8 mouse cellular contexts compared by ENCODE assay signal in genomic region chr9:21368131-21368584, GRCm38 (mm10). TPM values are rescaled to one million over a fixed set of nuclear protein-coding genes. Genes with fewer than 3 reads are reported as not detected.
DNase-seq lines count a peak whose midpoint lies in the region; ATAC-seq and TF ChIP-seq lines count a peak whose summit lies in the region.

No protein-coding gene starts in this region.

- H3K4me3 ChIP-seq in G1E (ENCODE audit: low read depth, low read length), result peak overlapping the region; percentile 98
- H3K4me3 ChIP-seq in cerebellum, adult 2 months (replicated peaks; ENCODE audit: insufficient read depth, low read depth, low read length), result peak overlapping the region; percentile 90
- H3K4me3 ChIP-seq in hindbrain, embryonic 10.5 days, result peak overlapping the region; percentile 67

- 0 out of 2 replicates have a peak, but pooled peaks have one; percentile 1 for ATAC-seq in G1E (ENCODE audit: extremely low read depth, insufficient number of reproducible peaks, low FRiP score, poor library complexity, severe bottlenecking)

- TF ChIP-seq POLR2A in cerebellum, adult 2 months (IDR thresholded peaks at IDR 0.05; ENCODE audit: borderline replicate concordance, insufficient read depth, low read length), result peak; percentile 16; the same call in 1 of the 2 replicates

- H3K9me3 ChIP-seq in G1E (replicated peaks), result no peaks in the 10 kb centered on the region
- no peaks in the 10 kb centered on the region for H3K9me3 ChIP-seq in hindbrain, embryonic 10.5 days

- peaks cover 35% of the 10 kb centered on the region for H3K36me3 ChIP-seq in G1E (replicated peaks)
- H3K36me3 ChIP-seq in hindbrain, embryonic 10.5 days, result peaks cover 26% of the 10 kb centered on the region

- H3K27ac ChIP-seq in cerebellum, adult 2 months (ENCODE audit: insufficient read depth, low read length), result no peak overlapping the region
- H3K27ac ChIP-seq in hindbrain, embryonic 10.5 days, result peak overlapping the region; percentile 95

- peaks cover 47% of the 10 kb centered on the region for H3K4me1 ChIP-seq in G1E (ENCODE audit: insufficient read depth, low read depth, low read length)
- no peaks in the 10 kb centered on the region for H3K4me1 ChIP-seq in cerebellum, adult 2 months (ENCODE audit: control insufficient read depth, insufficient read depth, low read length)
- H3K4me1 ChIP-seq in hindbrain, embryonic 10.5 days (replicated peaks), result peaks cover 20% of the 10 kb centered on the region

- H3K27me3 ChIP-seq in G1E (ENCODE audit: insufficient read depth, low read length), result peaks cover 10% of the 10 kb centered on the region
- no peaks in the 10 kb centered on the region for H3K27me3 ChIP-seq in cerebellum, adult 2 months (ENCODE audit: control insufficient read depth, insufficient read depth, low read length)
- H3K27me3 ChIP-seq in hindbrain, embryonic 10.5 days (ENCODE audit: insufficient read depth, poor library complexity, severe bottlenecking), result no peaks in the 10 kb centered on the region

- WGBS in cerebellum, adult 2 months, result under 1% methylated on average over 38 of the region's 38 CpGs
- under 1% methylated on average over 38 of the region's 38 CpGs for WGBS in hindbrain, embryonic 10.5 days

- TF ChIP-seq CTCF in G1E (IDR thresholded peaks at IDR 0.05; ENCODE audit: low read depth, low read length), result no peak
- no peak for TF ChIP-seq CTCF in cerebellum, adult 2 months (IDR thresholded peaks at IDR 0.05; ENCODE audit: borderline replicate concordance, insufficient read depth, low read depth, low read length)

- DNase-seq in G1E (ENCODE audit: low spot score), result peak; percentile 62
- DNase-seq in cerebellum, adult 2 months, result peak; percentile 65 to 72
- peak; percentile 68 for DNase-seq in forelimb bud, embryonic 11.5 days (ENCODE audit: low read depth, low spot score)
- DNase-seq in hindbrain, embryonic 10.5 days (ENCODE audit: low spot score), result peak; percentile 82
- DNase-seq in layer of hippocampus, postnatal 14 days (ENCODE audit: low spot score in 2 of 2), result peak; percentile 66
- DNase-seq in lung, postnatal 10 days, result peak; percentile 80
- DNase-seq in ovary, postnatal 36 days (ENCODE audit: low spot score), result peak; percentile 72
- DNase-seq in thymus, postnatal 14 days, result peak; percentile 90

RNA-seq across cellular contexts. Expression of gene Ilf3, which starts 0.5 kb away (rescaled TPM):
- total RNA-seq in G1E (2014; fragmentation: Nextera tagmentation), result 87.9 and 94.1 TPM in 2 replicates
- total RNA-seq in G1E (2017), result 79.7 and 81.3 TPM in 2 replicates
- polyA plus RNA-seq in G1E (2012), result 123 and 138 TPM in 2 replicates
- 81.0 and 81.1 TPM in 2 replicates for polyA plus RNA-seq in cerebellum, adult 2 months (2012; rRNA removed)
- polyA plus RNA-seq in hindbrain, embryonic 10.5 days (2016; fragmentation: Nextera tagmentation; extraction: Ambion mirVana), result 270 and 300 TPM in 2 replicates
- total RNA-seq in layer of hippocampus, postnatal 14 days (2021), result 10 to 100 TPM; 78.1 to 91.5 TPM

RNA-seq across cellular contexts. Expression of gene Qtrt1, which starts 43.5 kb away (rescaled TPM):
- 20.7 and 26.4 TPM in 2 replicates for total RNA-seq in G1E (2014; fragmentation: Nextera tagmentation)
- 34.3 and 43.8 TPM in 2 replicates for total RNA-seq in G1E (2017)
- polyA plus RNA-seq in G1E (2012), result 70.9 and 72.7 TPM in 2 replicates
- polyA plus RNA-seq in cerebellum, adult 2 months (2012; rRNA removed), result 37.5 and 39.5 TPM in 2 replicates
- polyA plus RNA-seq in hindbrain, embryonic 10.5 days (2016; fragmentation: Nextera tagmentation; extraction: Ambion mirVana), result 63.3 and 68.7 TPM in 2 replicates
- total RNA-seq in layer of hippocampus, postnatal 14 days (2021), result 10 to 100 TPM; 32.0 to 33.9 TPM

RNA-seq across cellular contexts. Expression of gene Slc44a2, which starts 47.7 kb away (rescaled TPM):
- total RNA-seq in G1E (2014; fragmentation: Nextera tagmentation) (42.2 and 52.7 TPM in 2 replicates), G1E (2017) (35.5 and 35.7 TPM in 2 replicates)
- 45.4 and 56.8 TPM in 2 replicates for polyA plus RNA-seq in G1E (2012)
- 67.7 and 70.3 TPM in 2 replicates for polyA plus RNA-seq in cerebellum, adult 2 months (2012; rRNA removed)
- 68.7 and 75.7 TPM in 2 replicates for polyA plus RNA-seq in hindbrain, embryonic 10.5 days (2016; fragmentation: Nextera tagmentation; extraction: Ambion mirVana)
- total RNA-seq in layer of hippocampus, postnatal 14 days (2021), result 10 to 100 TPM; 53.4 to 61.0 TPM

RNA-seq across cellular contexts. Expression of gene Ap1m2, which starts 56.0 kb away (rescaled TPM):
- total RNA-seq in G1E (2014; fragmentation: Nextera tagmentation) (not detected in 2 replicates), G1E (2017) (0.16 TPM in 1 of 2 replicates, not detected in the other)
- polyA plus RNA-seq in G1E (2012), result not detected in 2 replicates
- polyA plus RNA-seq in cerebellum, adult 2 months (2012; rRNA removed), result 1.6 and 1.8 TPM in 2 replicates
- polyA plus RNA-seq in hindbrain, embryonic 10.5 days (2016; fragmentation: Nextera tagmentation; extraction: Ambion mirVana), result 4.8 and 14.6 TPM in 2 replicates
- total RNA-seq in layer of hippocampus, postnatal 14 days (2021), result under 1 TPM in 1 of 2 experiments, not detected in 1; 0.50 TPM

RNA-seq across cellular contexts. Expression of gene Dnm2, which starts 56.5 kb away (rescaled TPM):
- 193 and 214 TPM in 2 replicates for total RNA-seq in G1E (2014; fragmentation: Nextera tagmentation)
- 72.7 and 74.3 TPM in 2 replicates for total RNA-seq in G1E (2017)
- 427 and 533 TPM in 2 replicates for polyA plus RNA-seq in G1E (2012)
- polyA plus RNA-seq in cerebellum, adult 2 months (2012; rRNA removed), result 66.9 and 68.6 TPM in 2 replicates
- 75.1 and 80.4 TPM in 2 replicates for polyA plus RNA-seq in hindbrain, embryonic 10.5 days (2016; fragmentation: Nextera tagmentation; extraction: Ambion mirVana)
- 10 to 100 TPM; 70.0 to 77.2 TPM for total RNA-seq in layer of hippocampus, postnatal 14 days (2021)
